7 mouse cellular contexts compared by ENCODE assay signal in genomic region chr4:130865901-130866371, GRCm38 (mm10). TPM values are rescaled to one million over a fixed set of nuclear protein-coding genes. Genes with fewer than 3 reads are reported as not detected.
DNase-seq lines count a peak whose midpoint lies in the region; ATAC-seq and TF ChIP-seq lines count a peak whose summit lies in the region.

No protein-coding gene starts in this region.

- TF ChIP-seq CTCF in cortical plate, adult 2 months (IDR thresholded peaks at IDR 0.05; ENCODE audit: extremely low read depth, insufficient read depth, low read length), result no peak
- TF ChIP-seq CTCF in intestine, postnatal 0 days (IDR thresholded peaks at IDR 0.05; ENCODE audit: low read depth), result no peak

- TF ChIP-seq POLR2A in cortical plate, adult 2 months (IDR thresholded peaks at IDR 0.05; ENCODE audit: extremely low read depth, insufficient read depth, low read length), result peak; percentile 49

- WGBS in intestine, postnatal 0 days, result 31% methylated on average over 8 of the region's 8 CpGs

- no peaks in the 10 kb centered on the region for H3K9me3 ChIP-seq in intestine, postnatal 0 days (ENCODE audit: control insufficient read depth)

- H3K4me3 ChIP-seq in cortical plate, adult 2 months (ENCODE audit: insufficient read depth, low read length), result no peak overlapping the region
- no peak overlapping the region for H3K4me3 ChIP-seq in intestine, postnatal 0 days (ENCODE audit: low read depth, low read length)

- no peak overlapping the region for H3K9ac ChIP-seq in intestine, postnatal 0 days (ENCODE audit: low read depth, low read length)

- peak overlapping the region; percentile 41 for H3K27ac ChIP-seq in cortical plate, adult 2 months (ENCODE audit: insufficient read depth, low read length)
- H3K27ac ChIP-seq in intestine, postnatal 0 days (ENCODE audit: low read depth, low read length), result no peak overlapping the region

- H3K36me3 ChIP-seq in intestine, postnatal 0 days (ENCODE audit: control insufficient read depth, insufficient read depth), result no peaks in the 10 kb centered on the region

- no peak overlapping the region for H3K4me2 ChIP-seq in intestine, postnatal 0 days (replicated peaks; ENCODE audit: low read depth)

- ATAC-seq in intestine, postnatal 0 days, result no peak

- H3K27me3 ChIP-seq in intestine, postnatal 0 days (replicated peaks; ENCODE audit: control insufficient read depth, insufficient read depth, low read length), result 0 out of 2 replicates have a peak, but pooled peaks cover 9% of the 10 kb centered on the region

- peak; percentile 82 to 88 for DNase-seq in frontal cortex, adult 2 months (ENCODE audit: extremely low spot score in 1 of 2, low spot score in 1 of 2)
- DNase-seq in left cerebral cortex, adult 8-10 months (ENCODE audit: low spot score in 2 of 2), result peak; percentile 68 to 92
- peak; percentile 90 for DNase-seq in retina, embryonic 14.5 days (ENCODE audit: low spot score)
- DNase-seq in MN1 (ENCODE audit: low spot score), result no peak
- DNase-seq in thymus, postnatal 25 days, result no peak

- H3K4me1 ChIP-seq in cortical plate, adult 2 months (ENCODE audit: control insufficient read depth, insufficient read depth, low read length), result peaks cover 17% of the 10 kb centered on the region
- H3K4me1 ChIP-seq in intestine, postnatal 0 days (replicated peaks; ENCODE audit: control insufficient read depth, insufficient read depth, low read length), result no peaks in the 10 kb centered on the region

RNA-seq across cellular contexts. Expression of gene Laptm5, which starts 47.0 kb away (rescaled TPM):
- polyA plus RNA-seq in cortical plate, adult 2 months (2012; rRNA removed), result 66.8 and 71.4 TPM in 2 replicates
- 45.3 and 63.2 TPM in 2 replicates for polyA plus RNA-seq in frontal cortex, adult 2 months (2012; rRNA removed)
- 100 to 1,000 TPM in 2 of 4 experiments, 10 to 100 TPM in 2; 37.3 to 127 (median 71.2) TPM for total RNA-seq in left cerebral cortex, adult 8-10 months (2022)
- polyA plus RNA-seq in intestine, postnatal 0 days (2015; fragmentation: Nextera tagmentation; extraction: Ambion mirVana), result 25.7 and 27.7 TPM in 2 replicates

Comparison
In these comparisons a context has a peak if more than half of its experiments do, and no peak if none do; other contexts are left out.
1. DNase-seq: peak in frontal cortex, adult 2 months (2 of 2), left cerebral cortex, adult 8-10 months (2 of 2) and retina, embryonic 14.5 days (single experiment); none in MN1 (single experiment) and thymus, postnatal 25 days (single experiment).